Mouse (Mus musculus): ENCODE data around the gene Slc22a19.
A peak's percentile ranks its signal among the peaks of the same experiment; 100 is the strongest.
"Not testable (repeated sequence)": the region's sequence is repeated elsewhere in the genome, so short reads cannot be mapped to it uniquely, and the experiment has no call there.

The Slc22a19 gene

GRCm38 (mm10) chr19:7711148-7711547 lies at the start of gene Slc22a19:
Gene Slc22a19, minus strand, starts transcription at chr19:7711310.
- no peak for DNase-seq (ENCODE audit: low read depth)

DNA sequence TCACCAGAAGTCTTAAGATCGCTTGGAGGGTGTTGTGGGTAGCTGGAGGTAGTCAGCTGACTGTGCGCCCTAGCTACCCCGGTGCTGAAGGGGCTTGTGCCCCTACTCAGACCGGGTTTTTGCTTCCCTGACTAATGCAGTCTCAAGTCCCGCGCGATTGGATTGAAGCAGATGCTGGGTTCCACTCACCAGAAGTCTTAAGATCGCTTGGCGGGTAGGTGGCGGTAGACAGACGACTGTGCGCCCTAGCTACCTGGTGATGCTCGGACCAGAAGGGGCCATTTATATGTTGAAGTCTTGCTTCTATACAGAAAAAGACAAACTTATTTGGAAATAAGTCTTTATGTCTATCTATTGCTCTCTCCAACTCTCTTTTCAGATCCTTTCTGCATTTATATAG lies 42.3 kb upstream of the Slc22a19 start:
- DNase-seq (ENCODE audit: low read depth) = not testable (repeated sequence)

GRCm38 (mm10) chr19:7729543-7729942 lies 18.4 kb upstream of the Slc22a19 start:
- peak; percentile 45 for DNase-seq (ENCODE audit: low read depth)

- DNase-seq (ENCODE audit: low read depth) = not testable (repeated sequence)
These were observed 18.0 kb downstream of the Slc22a19 start for GRCm38 (mm10) chr19:7693104-7693503.

GRCm38 (mm10) chr19:7691259-7691658 lies 19.9 kb downstream of the Slc22a19 start:
- DNase-seq (ENCODE audit: low read depth) = no peak

- no peak for DNase-seq (ENCODE audit: low read depth)
These were observed 23.1 kb downstream of the Slc22a19 start for GRCm38 (mm10) chr19:7687988-7688387.

- DNase-seq (ENCODE audit: low read depth) = no peak
These were observed 39.1 kb downstream of the Slc22a19 start for GRCm38 (mm10) chr19:7672033-7672432.

DNA sequence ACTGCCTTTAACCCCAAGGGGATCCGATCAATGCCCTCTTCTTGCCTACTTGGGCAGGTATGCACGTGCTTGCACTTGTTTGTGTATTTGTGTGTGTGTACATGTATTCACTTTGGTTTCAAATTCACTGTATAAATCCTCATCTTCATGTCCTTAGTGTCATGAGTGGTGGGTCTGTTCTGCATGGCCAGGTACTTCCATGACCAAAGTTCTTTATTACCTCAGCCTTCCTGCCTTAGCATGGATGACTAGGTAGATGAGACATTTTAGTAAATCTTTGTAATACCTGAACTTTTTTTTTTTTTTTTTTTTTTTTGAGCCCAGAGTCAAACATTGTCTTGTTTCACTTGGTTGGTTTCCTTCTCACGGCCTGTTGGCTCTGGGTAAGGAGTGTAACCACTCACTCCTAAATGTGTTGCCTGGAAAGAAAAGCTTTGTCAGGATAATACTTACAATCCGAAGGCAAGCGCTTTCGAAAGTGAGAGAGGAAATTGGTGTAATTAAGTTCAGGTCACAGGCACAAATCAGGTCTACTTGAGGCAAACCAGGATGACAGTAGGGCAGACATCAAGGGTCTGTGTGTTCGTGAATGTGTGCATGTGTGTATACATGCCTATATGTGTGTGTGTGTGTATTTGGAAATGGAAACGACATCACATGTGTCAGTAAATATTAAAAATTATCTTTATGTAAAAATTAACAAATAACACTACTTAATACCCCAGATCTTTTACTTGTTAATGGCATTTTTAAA lies 62.0 kb downstream of the Slc22a19 start:
- no peak for DNase-seq (ENCODE audit: low read depth)

DNA sequence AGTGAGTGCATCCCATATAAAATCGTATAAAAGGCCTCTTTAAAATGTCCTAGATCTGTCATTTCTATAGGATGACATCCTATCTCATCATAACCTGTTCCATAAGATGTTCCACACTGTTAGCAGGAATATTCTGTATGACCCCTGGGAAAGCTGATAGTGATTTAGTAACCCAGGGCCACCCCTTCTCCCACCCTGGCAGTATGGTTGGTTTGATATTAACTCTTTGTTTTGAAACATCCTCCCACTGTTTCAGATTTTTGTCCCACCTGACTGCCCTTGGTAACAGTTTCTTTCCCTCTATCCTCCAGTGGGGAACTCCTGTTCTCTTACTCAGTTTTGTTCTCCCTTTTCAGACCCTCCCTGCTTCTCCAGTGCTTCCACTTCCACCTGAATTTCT lies 77.3 kb downstream of the Slc22a19 start:
- DNase-seq (ENCODE audit: low read depth) = no peak

DNA sequence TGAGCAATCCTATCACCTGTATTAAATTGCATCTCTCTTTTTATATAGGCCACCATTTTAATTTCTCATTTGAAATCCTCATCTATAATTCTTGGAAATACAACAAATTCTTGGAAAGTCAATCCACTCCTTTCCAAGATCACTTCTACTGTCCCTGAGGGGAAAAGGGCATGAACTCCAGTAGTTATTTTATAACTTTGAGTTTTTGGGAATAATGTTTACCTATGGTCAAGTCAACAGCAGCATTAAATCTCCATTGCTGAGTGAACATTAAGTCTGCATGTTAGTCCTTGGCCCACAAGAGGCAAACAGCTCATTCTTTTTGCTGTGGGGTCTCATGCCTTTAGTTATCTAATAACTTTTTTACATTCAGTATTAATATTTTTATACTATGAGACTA lies 78.1 kb downstream of the Slc22a19 start:
- DNase-seq (ENCODE audit: low read depth) = no peak

Data from NIH3T3 (cell line).